Mouse (Mus musculus) myocyte (in vitro differentiated cells): ENCODE measurements around the gene Pitx2. TPM values are rescaled to one million over a fixed set of nuclear protein-coding genes. Genes with fewer than 3 reads are reported as not detected.

Experiments used
- H3K27me3 ChIP-seq: one replicate; pipeline ENCODE4 v1.6.1; 2011; ENCODE audit not compliant: control insufficient read depth, insufficient read depth, insufficient read length
- H3K36me3 ChIP-seq: one replicate; pipeline ENCODE4 v1.6.1; 2011; ENCODE audit not compliant: control insufficient read depth, insufficient read depth
- H3K4me2 ChIP-seq: one replicate; pipeline ENCODE4 v1.6.1; 2011; ENCODE audit warnings: low read depth, control low read depth
- H3K4me3 ChIP-seq: one replicate; pipeline ENCODE4 v1.5.1; 2011; ENCODE audit warnings: mild to moderate bottlenecking, control low read depth, moderate library complexity
- H3K79me2 ChIP-seq: one replicate; pipeline ENCODE4 v1.6.1; 2011; ENCODE audit not compliant: control insufficient read depth, insufficient read depth
- H3ac ChIP-seq: one replicate; pipeline ENCODE4 v1.6.1; 2011; ENCODE audit not compliant: control insufficient read depth, insufficient read length
- CEBPB ChIP-seq: IDR thresholded peaks from 2 replicates; pipeline ENCODE4 v1.6.1; 2011; ENCODE audit warnings: mild to moderate bottlenecking, moderate library complexity; ENCODE audit not compliant: poor library complexity, insufficient read depth, severe bottlenecking
- E2F4 ChIP-seq: IDR thresholded peaks from one replicate; pipeline ENCODE4 v1.6.1; 2011; ENCODE audit warnings: mild to moderate bottlenecking, control low read depth, moderate library complexity; ENCODE audit not compliant: insufficient read depth
- MAX ChIP-seq: IDR thresholded peaks from one replicate; pipeline ENCODE4 v1.6.1; 2011; ENCODE audit warnings: low read depth, mild to moderate bottlenecking, control low read depth
- MYOD1 ChIP-seq, 3 experiments: IDR thresholded peaks; one replicate each; pipeline ENCODE4 v1.6.1; 2011; ENCODE audit warnings: control low read depth in 2 of 3, low read depth in 2 of 3, mild to moderate bottlenecking in 2 of 3, moderate library complexity in 1 of 3; ENCODE audit not compliant: insufficient read length in 2 of 3, control insufficient read depth in 1 of 3
- MYOG ChIP-seq, 3 experiments: IDR thresholded peaks; one replicate each; pipeline ENCODE4 v1.6.1; 2011; ENCODE audit warnings: control low read depth in 2 of 3, low read depth in 2 of 3, mild to moderate bottlenecking in 2 of 3; ENCODE audit not compliant: insufficient read length in 2 of 3, control insufficient read depth in 1 of 3, insufficient read depth in 1 of 3
- POLR2A ChIP-seq: IDR thresholded peaks from one replicate; pipeline ENCODE4 v1.6.1; 2011; ENCODE audit warnings: low read depth, mild to moderate bottlenecking, control low read depth, moderate library complexity; ENCODE audit not compliant: insufficient read length
- POLR2AphosphoS2 ChIP-seq: IDR thresholded peaks from one replicate; pipeline ENCODE4 v1.6.1; 2011; ENCODE audit warnings: low read depth, control low read depth; ENCODE audit not compliant: insufficient read length
- REST ChIP-seq: IDR thresholded peaks from one replicate; pipeline ENCODE4 v1.6.1; 2011; ENCODE audit warnings: mild to moderate bottlenecking, control low read depth, moderate library complexity; ENCODE audit not compliant: insufficient read depth, insufficient read length
- SRF ChIP-seq: IDR thresholded peaks from one replicate; pipeline ENCODE4 v1.6.1; 2011; ENCODE audit warnings: low read depth; ENCODE audit not compliant: control insufficient read depth, insufficient read length
- TCF12 ChIP-seq: IDR thresholded peaks from one replicate; pipeline ENCODE4 v1.6.1; 2011; ENCODE audit warnings: mild to moderate bottlenecking, control low read depth; ENCODE audit not compliant: poor library complexity, insufficient read depth, severe bottlenecking
- TCF3 ChIP-seq: IDR thresholded peaks from one replicate; pipeline ENCODE4 v1.6.1; 2011; ENCODE audit warnings: low read depth, control low read depth; ENCODE audit not compliant: insufficient read length
- USF1 ChIP-seq: IDR thresholded peaks from one replicate; pipeline ENCODE4 v1.6.1; 2011; ENCODE audit warnings: low read depth, mild to moderate bottlenecking, control low read depth, moderate library complexity
- polyA plus RNA-seq: library from polyadenylated mRNA; unstranded; fragments of >200 nt; fragmentation: generic; extraction: Trizol; gene quantifications from one replicate; pipeline ENCODE4 v1.2.1, GENCODE M21; 2012; ENCODE audit warnings: missing spikeins

Pitx2 gene
- polyA plus RNA-seq, 1 experiment = 35.6 TPM

GRCm38 (mm10) chr3:129204441-129205313, 5.0 kb downstream of the Pitx2 start:
- H3K4me2 ChIP-seq = peak overlapping the region; percentile 82
- H3K36me3 ChIP-seq = peaks cover 3% of the 10 kb centered on the region
- peak overlapping the region; percentile 64 for H3ac ChIP-seq
- H3K79me2 ChIP-seq = peaks cover 55% of the 10 kb centered on the region
- peak overlapping the region; percentile 94 for H3K4me3 ChIP-seq
- no peaks in the 10 kb centered on the region for H3K27me3 ChIP-seq
- TF ChIP-seq TCF3 (no peak), E2F4 (no peak), MYOD1 (IDR thresholded peaks at IDR 0.05; ENCODE audit: control insufficient read depth in 1 of 3, insufficient read length in 2 of 3, low read depth in 2 of 3) (no peak), REST (no peak), CEBPB (0 out of 2 replicates have a peak, but pooled peaks have one; percentile 20), POLR2AphosphoS2 (peak; percentile 41), TCF12 (no peak), MAX (no peak), SRF (peak; percentile 4), POLR2A (peak; percentile 36), MYOG (IDR thresholded peaks at IDR 0.05; ENCODE audit: control insufficient read depth in 1 of 3, insufficient read depth in 1 of 3, insufficient read length in 2 of 3, low read depth in 2 of 3) (peak in 1 of 3 experiments; percentile 15), USF1 (no peak)

GRCm38 (mm10) chr3:129205481-129206175, 6.0 kb downstream of the Pitx2 start:
- Histone ChIP-seq H3K27me3 (no peaks in the 10 kb centered on the region), H3K79me2 (peaks cover 48% of the 10 kb centered on the region), H3K4me3 (no peak overlapping the region), H3K4me2 (peak overlapping the region; percentile 82), H3ac (no peak overlapping the region), H3K36me3 (peaks cover 7% of the 10 kb centered on the region)
- no peak for TF ChIP-seq TCF12
- TF ChIP-seq CEBPB = no peak
- no peak for TF ChIP-seq USF1
- no peak for TF ChIP-seq E2F4
- TF ChIP-seq MYOD1 (IDR thresholded peaks at IDR 0.05; ENCODE audit: control insufficient read depth in 1 of 3, insufficient read length in 2 of 3, low read depth in 2 of 3) = no peak
- TF ChIP-seq POLR2A = no peak
- no peak for TF ChIP-seq TCF3
- no peak for TF ChIP-seq POLR2AphosphoS2
- TF ChIP-seq MAX = no peak
- no peak for TF ChIP-seq REST
- TF ChIP-seq SRF = no peak
- TF ChIP-seq MYOG (IDR thresholded peaks at IDR 0.05; ENCODE audit: control insufficient read depth in 1 of 3, insufficient read depth in 1 of 3, insufficient read length in 2 of 3, low read depth in 2 of 3) = no peak

- Histone ChIP-seq H3ac (no peak overlapping the region), H3K36me3 (peaks cover 11% of the 10 kb centered on the region), H3K79me2 (peaks cover 37% of the 10 kb centered on the region), H3K27me3 (no peaks in the 10 kb centered on the region), H3K4me2 (no peak overlapping the region), H3K4me3 (no peak overlapping the region)
- TF ChIP-seq MYOG (IDR thresholded peaks at IDR 0.05; ENCODE audit: control insufficient read depth in 1 of 3, insufficient read depth in 1 of 3, insufficient read length in 2 of 3, low read depth in 2 of 3) = no peak
- no peak for TF ChIP-seq POLR2A
- TF ChIP-seq MYOD1 (IDR thresholded peaks at IDR 0.05; ENCODE audit: control insufficient read depth in 1 of 3, insufficient read length in 2 of 3, low read depth in 2 of 3) = no peak
- TF ChIP-seq POLR2AphosphoS2 = no peak
- TF ChIP-seq SRF = no peak
- TF ChIP-seq TCF3 = no peak
- no peak for TF ChIP-seq USF1
- no peak for TF ChIP-seq E2F4
- no peak for TF ChIP-seq CEBPB
- TF ChIP-seq TCF12 = no peak
- no peak for TF ChIP-seq REST
- no peak for TF ChIP-seq MAX
These were observed 7.1 kb downstream of the Pitx2 start for GRCm38 (mm10) chr3:129206776-129207175.

- Histone ChIP-seq H3K4me2 (no peak overlapping the region), H3ac (no peak overlapping the region), H3K27me3 (no peaks in the 10 kb centered on the region), H3K79me2 (peaks cover 30% of the 10 kb centered on the region), H3K4me3 (no peak overlapping the region), H3K36me3 (peaks cover 11% of the 10 kb centered on the region)
- TF ChIP-seq TCF12 (no peak), MYOG (IDR thresholded peaks at IDR 0.05; ENCODE audit: control insufficient read depth in 1 of 3, insufficient read depth in 1 of 3, insufficient read length in 2 of 3, low read depth in 2 of 3) (no peak), POLR2AphosphoS2 (no peak), MAX (no peak), SRF (no peak), TCF3 (no peak), CEBPB (no peak), E2F4 (no peak), USF1 (no peak), POLR2A (no peak), MYOD1 (IDR thresholded peaks at IDR 0.05; ENCODE audit: control insufficient read depth in 1 of 3, insufficient read length in 2 of 3, low read depth in 2 of 3) (no peak)
These were observed 7.8 kb downstream of the Pitx2 start for GRCm38 (mm10) chr3:129207231-129208030.
